Mouse (Mus musculus): ENCODE data around the gene Mrpl12. TPM values are rescaled to one million over a fixed set of nuclear protein-coding genes. Genes with fewer than 3 reads are reported as not detected.

Gene Mrpl12
- polyA plus RNA-seq, 1 experiment, result 218 TPM

GRCm38 (mm10) chr11:120528903-120529302 is 44.5 kb downstream of the Mrpl12 start:
- no peak for TF ChIP-seq E2F4 (IDR thresholded peaks at IDR 0.05; ENCODE audit: insufficient read depth)
- no peak for TF ChIP-seq CEBPB (IDR thresholded peaks at IDR 0.05; ENCODE audit: insufficient read depth, poor library complexity, severe bottlenecking)
- no peak for TF ChIP-seq TCF12 (IDR thresholded peaks at IDR 0.05; ENCODE audit: insufficient read depth, poor library complexity, severe bottlenecking)
- no peak for TF ChIP-seq REST (IDR thresholded peaks at IDR 0.05; ENCODE audit: insufficient read depth, insufficient read length)
- no peak for TF ChIP-seq MYOD1 (IDR thresholded peaks at IDR 0.05; ENCODE audit: control insufficient read depth in 1 of 3, insufficient read length in 2 of 3, low read depth in 2 of 3)
- no peak for TF ChIP-seq USF1 (IDR thresholded peaks at IDR 0.05; ENCODE audit: low read depth)
- TF ChIP-seq POLR2A (IDR thresholded peaks at IDR 0.05; ENCODE audit: insufficient read length, low read depth), result no peak
- Histone ChIP-seq H3K4me3 (no peak overlapping the region), H3K4me2 (ENCODE audit: low read depth) (no peak overlapping the region), H3K79me2 (ENCODE audit: control insufficient read depth, insufficient read depth) (no peaks in the 10 kb centered on the region), H3ac (ENCODE audit: control insufficient read depth, insufficient read length) (no peak overlapping the region), H3K36me3 (ENCODE audit: control insufficient read depth, insufficient read depth) (no peaks in the 10 kb centered on the region), H3K27me3 (ENCODE audit: control insufficient read depth, insufficient read depth, insufficient read length) (peaks cover 51% of the 10 kb centered on the region)

- no peaks in the 10 kb centered on the region for H3K79me2 ChIP-seq (ENCODE audit: control insufficient read depth, insufficient read depth)
- H3K4me3 ChIP-seq, result no peak within 1 kb of the TSS
- no peak within 1 kb of the TSS for H3K4me2 ChIP-seq (ENCODE audit: low read depth)
- H3K36me3 ChIP-seq (ENCODE audit: control insufficient read depth, insufficient read depth), result no peaks in the 10 kb centered on the region
- H3ac ChIP-seq (ENCODE audit: control insufficient read depth, insufficient read length), result no peak within 1 kb of the TSS
- TF ChIP-seq SRF (IDR thresholded peaks at IDR 0.05; ENCODE audit: control insufficient read depth, insufficient read length, low read depth) (no peak), E2F4 (IDR thresholded peaks at IDR 0.05; ENCODE audit: insufficient read depth) (no peak), POLR2A (IDR thresholded peaks at IDR 0.05; ENCODE audit: insufficient read length, low read depth) (no peak), TCF12 (IDR thresholded peaks at IDR 0.05; ENCODE audit: insufficient read depth, poor library complexity, severe bottlenecking) (no peak)
- peaks cover 65% of the 10 kb centered on the region for H3K27me3 ChIP-seq (ENCODE audit: control insufficient read depth, insufficient read depth, insufficient read length)
Measured at GRCm38 (mm10) chr11:120530085-120530964, 45.9 kb downstream of the Mrpl12 start, which contains the start of gene Gcgr. Gcgr (plus strand) TSS chr11:120530699.

GRCm38 (mm10) chr11:120531646-120532045 is 47.2 kb downstream of the Mrpl12 start:
- Histone ChIP-seq H3K4me3 (no peak overlapping the region), H3K4me2 (ENCODE audit: low read depth) (no peak overlapping the region)
- TF ChIP-seq REST (IDR thresholded peaks at IDR 0.05; ENCODE audit: insufficient read depth, insufficient read length), result no peak
- TF ChIP-seq TCF12 (IDR thresholded peaks at IDR 0.05; ENCODE audit: insufficient read depth, poor library complexity, severe bottlenecking), result no peak
- no peak for TF ChIP-seq MYOD1 (IDR thresholded peaks at IDR 0.05; ENCODE audit: control insufficient read depth in 1 of 3, insufficient read length in 2 of 3, low read depth in 2 of 3)
- TF ChIP-seq E2F4 (IDR thresholded peaks at IDR 0.05; ENCODE audit: insufficient read depth), result no peak
- TF ChIP-seq TCF3 (IDR thresholded peaks at IDR 0.05; ENCODE audit: insufficient read length, low read depth), result no peak
- TF ChIP-seq POLR2AphosphoS2 (IDR thresholded peaks at IDR 0.05; ENCODE audit: insufficient read length, low read depth), result no peak
- no peak for TF ChIP-seq MYOG (IDR thresholded peaks at IDR 0.05; ENCODE audit: control insufficient read depth in 1 of 3, insufficient read depth in 1 of 3, insufficient read length in 2 of 3, low read depth in 2 of 3)
- no peak for TF ChIP-seq MAX (IDR thresholded peaks at IDR 0.05; ENCODE audit: low read depth)

GRCm38 (mm10) chr11:120534093-120534492 is 49.7 kb downstream of the Mrpl12 start:
- H3K27me3 ChIP-seq (ENCODE audit: control insufficient read depth, insufficient read depth, insufficient read length), result peaks cover 76% of the 10 kb centered on the region

More at GRCm38 (mm10) chr11:120531646-120532045, 47.2 kb downstream of the Mrpl12 start:
- peaks cover 75% of the 10 kb centered on the region for H3K27me3 ChIP-seq (ENCODE audit: control insufficient read depth, insufficient read depth, insufficient read length)
- no peak overlapping the region for H3ac ChIP-seq (ENCODE audit: control insufficient read depth, insufficient read length)
- no peaks in the 10 kb centered on the region for H3K79me2 ChIP-seq (ENCODE audit: control insufficient read depth, insufficient read depth)
- no peaks in the 10 kb centered on the region for H3K36me3 ChIP-seq (ENCODE audit: control insufficient read depth, insufficient read depth)

GRCm38 (mm10) chr11:120535145-120535544 is 50.7 kb downstream of the Mrpl12 start:
- Histone ChIP-seq H3ac (ENCODE audit: control insufficient read depth, insufficient read length) (no peak overlapping the region), H3K27me3 (ENCODE audit: control insufficient read depth, insufficient read depth, insufficient read length) (peaks cover 66% of the 10 kb centered on the region), H3K36me3 (ENCODE audit: control insufficient read depth, insufficient read depth) (no peaks in the 10 kb centered on the region), H3K4me3 (no peak overlapping the region), H3K79me2 (ENCODE audit: control insufficient read depth, insufficient read depth) (no peaks in the 10 kb centered on the region), H3K4me2 (ENCODE audit: low read depth) (no peak overlapping the region)
- TF ChIP-seq MYOD1 (IDR thresholded peaks at IDR 0.05; ENCODE audit: control insufficient read depth in 1 of 3, insufficient read length in 2 of 3, low read depth in 2 of 3) (no peak), E2F4 (IDR thresholded peaks at IDR 0.05; ENCODE audit: insufficient read depth) (no peak), TCF12 (IDR thresholded peaks at IDR 0.05; ENCODE audit: insufficient read depth, poor library complexity, severe bottlenecking) (no peak), POLR2AphosphoS2 (IDR thresholded peaks at IDR 0.05; ENCODE audit: insufficient read length, low read depth) (no peak), USF1 (IDR thresholded peaks at IDR 0.05; ENCODE audit: low read depth) (no peak), MAX (IDR thresholded peaks at IDR 0.05; ENCODE audit: low read depth) (no peak), CEBPB (IDR thresholded peaks at IDR 0.05; ENCODE audit: insufficient read depth, poor library complexity, severe bottlenecking) (no peak), MYOG (IDR thresholded peaks at IDR 0.05; ENCODE audit: control insufficient read depth in 1 of 3, insufficient read depth in 1 of 3, insufficient read length in 2 of 3, low read depth in 2 of 3) (no peak), SRF (IDR thresholded peaks at IDR 0.05; ENCODE audit: control insufficient read depth, insufficient read length, low read depth) (no peak), TCF3 (IDR thresholded peaks at IDR 0.05; ENCODE audit: insufficient read length, low read depth) (no peak), POLR2A (IDR thresholded peaks at IDR 0.05; ENCODE audit: insufficient read length, low read depth) (no peak), REST (IDR thresholded peaks at IDR 0.05; ENCODE audit: insufficient read depth, insufficient read length) (no peak)

More at GRCm38 (mm10) chr11:120534093-120534492, 49.7 kb downstream of the Mrpl12 start:
- Histone ChIP-seq H3K4me2 (ENCODE audit: low read depth) (no peak overlapping the region), H3ac (ENCODE audit: control insufficient read depth, insufficient read length) (no peak overlapping the region), H3K79me2 (ENCODE audit: control insufficient read depth, insufficient read depth) (no peaks in the 10 kb centered on the region), H3K4me3 (no peak overlapping the region), H3K36me3 (ENCODE audit: control insufficient read depth, insufficient read depth) (no peaks in the 10 kb centered on the region)
- TF ChIP-seq REST (IDR thresholded peaks at IDR 0.05; ENCODE audit: insufficient read depth, insufficient read length) (no peak), MYOD1 (IDR thresholded peaks at IDR 0.05; ENCODE audit: control insufficient read depth in 1 of 3, insufficient read length in 2 of 3, low read depth in 2 of 3) (no peak), E2F4 (IDR thresholded peaks at IDR 0.05; ENCODE audit: insufficient read depth) (no peak), MAX (IDR thresholded peaks at IDR 0.05; ENCODE audit: low read depth) (no peak), SRF (IDR thresholded peaks at IDR 0.05; ENCODE audit: control insufficient read depth, insufficient read length, low read depth) (no peak), POLR2A (IDR thresholded peaks at IDR 0.05; ENCODE audit: insufficient read length, low read depth) (no peak), USF1 (IDR thresholded peaks at IDR 0.05; ENCODE audit: low read depth) (no peak)
